Mouse (Mus musculus) liver, postnatal 0 days (tissue): ENCODE results near the gene Boc.

Experiments
- CTCF ChIP-seq: sonication (generic); IDR thresholded peaks from 2 replicates; pipeline ENCODE4 v1.5.1; 2016; ENCODE audit warnings: antibody characterized with exemption, low read depth
- EP300 ChIP-seq: IDR thresholded peaks from 2 replicates; pipeline ENCODE4 v1.6.1; 2016; ENCODE audit warnings: antibody characterized with exemption, low read depth, mild to moderate bottlenecking

DNA sequence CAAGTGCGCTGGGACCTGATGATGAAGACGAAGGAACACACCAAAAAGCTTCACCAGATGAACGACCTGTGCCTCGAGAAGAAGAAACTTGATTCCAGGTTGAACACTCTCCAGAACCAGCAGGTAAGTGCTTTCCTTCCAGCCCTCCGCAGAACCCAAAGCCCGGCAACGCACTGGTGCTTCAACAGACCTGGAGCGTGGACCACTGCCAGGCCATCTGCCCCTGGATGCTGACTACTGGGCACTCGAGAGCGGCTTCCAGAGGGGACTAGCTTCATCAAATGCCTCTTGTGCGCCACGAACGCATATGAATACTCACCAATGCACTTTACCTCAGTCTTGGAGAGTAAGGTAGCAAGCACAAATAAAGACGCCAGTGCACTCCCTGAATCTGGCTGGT, 78.8 kb downstream of the Boc start:
- TF ChIP-seq CTCF (no peak), EP300 (no peak)
